Mouse (Mus musculus): ENCODE measurements around the gene Tmbim6.

Tmbim6 gene

GRCm38 (mm10) chr15:99392486-99393385 is at the start of gene Tmbim6:
Tmbim6 (plus strand) TSS chr15:99392882.
- peak; percentile 100 for DNase-seq (ENCODE audit: low read depth, low spot score)

DNA sequence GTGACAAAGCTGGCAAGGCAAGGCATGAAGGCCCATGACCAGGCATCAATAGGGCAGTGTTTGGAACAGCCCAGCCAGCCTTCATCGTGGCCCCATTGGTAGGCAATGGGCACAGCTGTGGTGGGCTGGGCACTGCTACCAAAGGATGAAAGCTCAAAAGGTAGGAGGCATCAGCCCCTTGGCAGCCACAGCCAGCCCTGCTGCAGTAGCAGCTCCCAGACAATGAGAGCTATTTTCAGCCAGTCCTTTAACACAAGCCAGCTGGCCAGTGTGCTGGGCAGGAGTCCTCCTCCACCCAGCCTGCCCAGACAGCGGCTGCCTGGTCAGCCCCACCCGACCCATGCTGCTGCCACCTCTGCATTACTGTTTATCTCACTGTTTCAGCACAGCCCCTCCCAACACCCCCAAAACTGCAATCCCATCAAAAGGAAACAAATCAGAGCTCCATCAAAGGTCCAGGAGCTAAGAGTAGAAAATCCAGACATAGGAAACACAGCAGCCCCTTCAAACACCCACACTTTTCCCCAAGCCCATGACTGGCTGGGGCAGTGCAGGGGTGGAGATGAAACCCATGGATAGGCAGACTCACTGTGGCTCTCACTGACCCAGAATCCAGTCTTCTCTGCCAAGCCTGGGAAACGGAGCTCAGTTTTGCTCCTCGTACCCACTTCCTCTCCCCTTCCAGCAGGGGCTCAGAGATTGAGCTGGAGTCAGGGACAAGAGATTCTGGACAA is 49.1 kb upstream of the Tmbim6 start:
- DNase-seq (ENCODE audit: low read depth, low spot score), result no peak

DNA sequence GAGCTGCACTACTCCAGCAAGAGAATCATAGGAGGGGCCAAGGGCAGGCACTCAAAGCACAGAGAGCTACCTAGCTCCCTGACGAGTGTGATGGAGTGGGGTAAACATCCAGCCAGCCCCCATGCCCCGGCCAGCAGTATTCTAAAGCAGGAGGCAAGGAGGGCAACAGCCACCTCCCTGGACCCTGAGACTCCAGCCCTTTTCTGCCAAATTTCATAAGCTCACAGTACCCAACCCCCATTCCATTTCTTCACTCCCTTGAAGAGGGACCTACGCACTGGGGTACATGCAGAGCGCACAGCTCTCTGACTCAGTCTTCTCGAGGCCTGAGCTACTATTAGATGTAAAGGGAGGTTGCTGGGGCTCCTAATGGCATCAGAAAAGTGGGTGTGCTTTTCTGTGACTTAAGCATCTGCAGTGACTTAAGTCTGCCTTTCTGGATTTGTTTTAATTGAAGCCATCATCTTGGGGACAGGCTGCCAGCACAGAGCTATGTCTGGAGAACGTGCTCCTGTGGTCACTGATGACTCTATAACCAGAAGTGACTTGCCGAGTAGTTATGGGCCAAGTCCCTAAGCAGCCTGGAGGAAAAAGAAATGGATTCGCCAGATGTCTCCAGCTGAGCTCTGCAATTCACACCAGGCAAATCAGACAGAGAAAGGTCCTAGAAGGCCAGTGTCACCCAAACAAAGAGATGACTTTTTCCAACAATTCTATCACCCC is 48.4 kb upstream of the Tmbim6 start:
- no peak for DNase-seq (ENCODE audit: low read depth, low spot score)

DNA sequence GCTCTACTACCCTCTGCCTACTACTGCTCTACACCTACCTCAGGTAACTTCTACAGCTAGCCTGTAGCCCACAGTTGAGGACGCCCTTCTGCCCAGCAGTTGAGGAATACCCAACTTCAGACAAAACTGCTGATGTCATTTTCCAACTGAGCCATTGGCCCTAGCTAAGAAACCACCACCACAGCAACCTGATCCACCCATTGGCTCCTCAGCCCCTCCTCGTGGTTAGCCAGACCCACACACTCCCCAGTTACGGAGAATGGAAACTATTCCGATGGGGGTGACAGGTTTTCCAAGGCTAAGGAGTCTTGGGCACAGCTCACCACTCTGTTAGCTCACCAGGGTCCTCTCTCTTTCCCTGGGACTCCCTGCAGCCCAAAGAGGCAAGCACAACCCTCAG is 47.7 kb upstream of the Tmbim6 start:
- no peak for DNase-seq (ENCODE audit: low read depth, low spot score)

- DNase-seq (ENCODE audit: low read depth, low spot score), result no peak
These were observed 41.1 kb upstream of the Tmbim6 start for GRCm38 (mm10) chr15:99351610-99352009.

DNA sequence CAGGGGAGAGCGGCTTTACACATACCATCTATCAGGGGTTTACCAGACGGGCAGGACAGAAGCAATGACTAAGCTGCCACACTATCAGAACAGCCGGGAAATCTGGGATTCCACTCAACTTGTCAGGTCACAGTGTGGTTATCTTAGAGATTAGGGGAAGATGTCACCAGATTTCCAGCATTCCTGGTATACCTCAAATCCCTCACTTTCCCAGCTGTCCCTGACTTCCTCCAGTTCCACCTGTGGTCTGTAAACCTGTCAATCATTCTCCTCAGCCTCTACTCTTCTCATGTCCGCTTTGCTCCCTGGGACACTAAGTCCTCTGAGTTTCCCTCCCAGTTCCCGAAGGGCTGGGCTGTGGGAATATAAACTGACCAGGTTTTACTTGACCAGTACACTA is 40.4 kb upstream of the Tmbim6 start:
- no peak for DNase-seq (ENCODE audit: low read depth, low spot score)

DNA sequence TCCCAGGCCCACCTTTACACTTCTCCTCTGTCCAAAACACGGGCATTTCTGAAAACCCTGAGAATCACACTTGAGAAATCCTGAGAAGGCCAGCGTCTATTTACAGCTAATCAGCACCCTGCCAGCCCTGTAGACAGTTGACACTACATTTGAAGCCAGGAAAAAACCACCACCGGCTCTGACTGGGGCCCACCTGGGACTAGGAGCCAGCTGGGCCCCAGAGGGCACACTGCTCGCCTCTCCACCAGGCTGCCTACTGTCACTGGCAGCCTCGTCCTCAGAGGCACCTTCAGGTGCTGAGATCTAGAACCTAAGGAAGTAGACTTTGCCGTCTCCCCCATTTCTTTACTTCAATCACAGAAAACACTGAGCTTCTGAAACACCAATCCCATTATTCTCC is 37.0 kb upstream of the Tmbim6 start:
- no peak for DNase-seq (ENCODE audit: low read depth, low spot score)

DNA sequence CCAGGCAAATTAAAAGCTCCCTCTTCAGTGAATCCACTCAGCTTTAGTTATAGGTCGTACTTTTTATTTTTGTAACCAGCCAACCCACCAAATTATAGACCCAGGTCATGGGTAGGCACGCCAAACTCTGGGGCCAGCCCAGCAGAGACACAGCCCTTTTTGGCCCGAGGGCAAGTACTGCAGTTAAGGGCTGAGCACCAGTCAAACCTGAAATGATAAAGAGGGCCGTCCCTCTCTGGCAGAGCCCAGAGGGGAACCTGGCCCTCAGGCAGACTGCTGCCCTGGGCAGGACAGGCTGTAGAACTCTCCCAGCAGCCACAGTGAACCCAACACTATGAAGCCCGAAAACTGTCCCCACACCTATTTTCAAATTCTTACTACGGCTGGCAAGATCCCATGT is 36.2 kb upstream of the Tmbim6 start:
- no peak for DNase-seq (ENCODE audit: low read depth, low spot score)

DNA sequence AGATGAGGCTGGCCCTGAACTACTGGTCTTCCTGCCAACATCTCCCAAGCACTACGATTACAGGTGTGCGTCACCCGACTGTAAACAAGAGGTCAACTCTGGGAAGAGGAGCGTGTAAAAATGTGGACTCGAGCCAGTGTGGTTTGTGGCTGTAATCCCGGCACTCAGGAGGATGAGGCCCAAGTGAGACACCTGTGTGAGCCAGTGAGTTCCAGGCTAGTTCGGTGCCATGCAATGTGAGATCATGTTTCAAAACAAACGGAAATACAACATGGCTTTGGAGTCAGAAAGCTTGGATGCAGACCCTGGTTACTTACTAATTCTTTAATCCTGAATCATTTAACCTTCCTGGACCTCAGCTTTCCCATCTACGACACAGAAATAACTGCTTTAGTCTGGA is 33.7 kb upstream of the Tmbim6 start:
- no peak for DNase-seq (ENCODE audit: low read depth, low spot score)

GRCm38 (mm10) chr15:99364022-99364530 is 28.6 kb upstream of the Tmbim6 start:
- DNase-seq (ENCODE audit: low read depth, low spot score), result no peak

DNA sequence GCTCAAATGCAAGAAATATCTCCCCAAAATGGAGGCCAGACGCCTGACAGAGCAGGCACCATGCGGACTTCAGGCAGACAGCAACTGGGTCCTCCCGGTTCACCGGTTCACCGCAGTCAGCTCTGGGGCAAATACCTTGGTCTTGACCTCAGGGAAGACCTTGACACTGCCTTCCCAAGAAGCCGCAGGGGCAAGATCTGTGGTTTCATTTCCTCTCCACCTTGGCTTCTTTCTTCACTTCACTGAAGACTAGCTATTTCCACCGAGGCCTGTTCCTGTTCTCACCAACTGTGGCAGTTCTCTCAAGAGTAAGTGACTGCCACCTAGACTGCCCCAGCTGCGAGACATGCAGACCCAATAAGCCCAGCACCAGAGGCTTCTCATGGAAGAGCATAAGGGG is 27.8 kb upstream of the Tmbim6 start:
- DNase-seq (ENCODE audit: low read depth, low spot score), result no peak

DNA sequence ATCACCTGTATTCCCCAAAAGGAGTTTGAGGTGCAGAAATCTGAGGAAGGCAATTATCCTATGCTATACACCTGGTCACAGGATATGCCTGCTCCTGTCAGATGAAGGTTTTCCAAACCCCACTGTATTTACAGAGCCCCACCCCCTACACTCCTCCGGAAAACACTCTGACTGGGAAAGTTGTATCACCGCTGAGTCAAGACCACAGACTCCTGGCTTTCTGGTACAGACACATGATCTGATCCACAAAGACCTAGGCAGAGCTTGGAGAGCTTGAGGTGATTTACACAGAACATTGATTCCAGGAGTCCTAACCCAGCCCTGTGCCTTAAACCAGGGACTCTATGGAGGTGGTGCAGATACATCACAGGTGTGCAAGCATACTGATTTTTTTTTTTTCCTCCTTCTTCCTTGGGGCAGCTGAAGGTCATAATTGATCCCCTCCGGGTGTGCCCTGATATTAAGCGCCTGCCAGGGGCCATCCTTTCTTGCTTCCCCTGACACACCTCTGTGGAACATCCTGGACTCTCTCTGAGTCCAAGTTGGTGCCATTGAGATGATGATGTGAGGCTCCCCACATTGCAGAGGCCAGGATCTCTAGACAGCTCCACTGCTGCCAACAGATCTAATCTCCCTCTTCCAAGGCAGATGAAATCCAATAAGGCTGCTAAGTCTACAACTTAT is 24.0 kb upstream of the Tmbim6 start:
- no peak for DNase-seq (ENCODE audit: low read depth, low spot score)

- DNase-seq (ENCODE audit: low read depth, low spot score), result peak; percentile 61
These were observed 23.1 kb upstream of the Tmbim6 start for GRCm38 (mm10) chr15:99369391-99370171.

- peak; percentile 98 for DNase-seq (ENCODE audit: low read depth, low spot score)
These were observed 22.4 kb upstream of the Tmbim6 start, which contains the start of gene Fmnl3 for GRCm38 (mm10) chr15:99370259-99370691. Fmnl3 (minus strand) TSS chr15:99370482.

- DNase-seq (ENCODE audit: low read depth, low spot score), result no peak
These were observed 20.9 kb upstream of the Tmbim6 start for GRCm38 (mm10) chr15:99371526-99372340.

DNA sequence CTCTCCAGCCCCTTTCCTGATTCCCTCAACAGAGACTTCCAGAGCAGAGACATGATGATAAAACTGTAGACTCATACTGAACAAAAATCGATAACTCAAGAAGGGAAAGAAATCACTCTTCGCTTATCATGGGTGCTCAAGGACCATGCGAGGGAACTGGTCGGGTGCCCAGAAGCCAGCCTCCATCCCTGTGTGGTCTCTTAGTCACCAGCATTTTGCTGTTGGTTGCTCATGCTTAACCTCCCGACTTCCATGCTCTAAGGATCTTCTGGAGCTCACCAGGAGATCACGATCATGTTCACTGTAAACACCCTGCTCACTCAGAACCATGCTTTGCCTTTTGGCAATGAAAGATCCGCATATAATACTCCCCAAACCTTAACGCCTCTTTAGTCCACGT is 19.9 kb upstream of the Tmbim6 start:
- DNase-seq (ENCODE audit: low read depth, low spot score), result no peak

- no peak for DNase-seq (ENCODE audit: low read depth, low spot score)
These were observed 17.6 kb upstream of the Tmbim6 start for GRCm38 (mm10) chr15:99375036-99375435.

- no peak for DNase-seq (ENCODE audit: low read depth, low spot score)
These were observed 17.1 kb upstream of the Tmbim6 start for GRCm38 (mm10) chr15:99375581-99375980.

- no peak for DNase-seq (ENCODE audit: low read depth, low spot score)
These were observed 16.4 kb upstream of the Tmbim6 start for GRCm38 (mm10) chr15:99376240-99376639.

- no peak for DNase-seq (ENCODE audit: low read depth, low spot score)
These were observed 9.8 kb upstream of the Tmbim6 start for GRCm38 (mm10) chr15:99382893-99383292.
